Mouse (Mus musculus): ENCODE data around the gene Amot.

DNA sequence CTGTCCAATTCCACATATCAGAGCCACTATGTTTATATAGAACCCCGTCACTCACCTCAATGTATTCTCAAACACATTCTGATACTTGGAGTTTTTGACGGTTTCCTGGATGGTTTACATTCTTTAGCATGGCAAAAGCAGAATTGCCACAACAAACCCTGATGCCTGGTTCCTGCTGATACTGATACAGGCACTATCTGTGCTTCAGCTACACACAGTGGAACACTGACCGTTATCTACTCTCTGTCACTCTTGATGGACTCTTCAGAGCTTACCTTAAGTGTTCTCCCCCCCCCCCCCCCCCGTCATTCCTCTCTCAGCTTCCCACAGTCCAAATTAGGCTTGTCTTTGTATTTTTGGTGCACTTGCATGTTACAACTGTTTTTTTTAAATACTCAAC is 98.9 kb downstream of the Amot start:
- TF ChIP-seq CTCF (IDR thresholded peaks at IDR 0.05) (no peak), POLR2A (IDR thresholded peaks at IDR 0.05; ENCODE audit: insufficient read depth, low read depth, low read length) (no peak)
